Mouse (Mus musculus) fibroblast of lung, adult 2 months (primary cell): ENCODE measurements at regions not wholly inside any gene's neighbourhood (a gene's known extent, or its start where the extent isn't known, plus 50 kb on each side); places are given as distances from the start of the nearest gene placed in this dataset.
"Not testable (repeated sequence)": the region's sequence is repeated elsewhere in the genome, so short reads cannot be mapped to it uniquely, and the experiment has no call there.

Experiments
- DNase-seq: peaks from one replicate; pipeline ENCODE4 v3.0.0-alpha.2; 2011; ENCODE audit warnings: low read depth

- DNase-seq = no peak
Measured at GRCm38 (mm10) chr3:157371509-157371908, 162.5 kb upstream of the Zranb2 start.

- DNase-seq = no peak
Measured at GRCm38 (mm10) chr3:157373333-157373732, 160.6 kb upstream of the Zranb2 start.

DNA sequence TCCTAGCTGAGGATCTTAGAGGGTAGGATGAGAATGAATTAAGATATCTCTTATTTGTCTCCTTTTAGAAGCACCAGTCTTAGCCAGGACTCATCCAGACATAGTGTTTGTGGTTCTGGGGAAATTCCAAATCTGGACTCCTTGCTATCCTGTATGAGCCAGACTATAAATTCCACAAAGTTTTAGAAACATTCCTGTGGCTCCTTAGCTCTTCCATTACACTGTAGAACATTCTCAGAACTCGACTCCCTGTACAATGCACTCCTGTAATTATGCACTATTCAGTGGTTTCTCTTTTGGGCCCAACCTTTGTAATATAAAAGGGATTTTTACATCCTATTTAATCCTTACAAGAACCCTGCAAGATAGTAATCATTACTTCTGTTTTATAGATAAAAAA, 159.8 kb upstream of the Zranb2 start:
- no peak for DNase-seq

DNA sequence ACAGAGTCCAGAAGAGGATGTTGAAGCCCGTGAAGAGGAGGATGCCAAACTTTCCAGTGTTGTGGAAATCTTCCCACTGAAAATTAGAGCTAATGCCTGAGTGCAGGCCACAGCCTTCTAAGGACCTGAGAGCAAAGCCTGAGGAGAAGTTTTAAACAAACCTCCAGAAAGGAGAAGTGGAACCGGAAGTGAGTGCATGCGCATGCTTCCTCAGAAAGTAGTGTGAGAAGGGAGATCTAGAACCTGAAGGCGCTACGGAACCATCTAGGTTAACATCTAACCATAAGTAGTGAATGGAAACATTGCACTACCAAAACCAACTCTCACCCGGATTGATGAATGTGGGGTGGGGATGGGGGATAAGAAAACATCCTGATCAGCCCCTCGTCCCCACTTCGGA, 156.4 kb upstream of the Zranb2 start:
- DNase-seq = no peak

DNA sequence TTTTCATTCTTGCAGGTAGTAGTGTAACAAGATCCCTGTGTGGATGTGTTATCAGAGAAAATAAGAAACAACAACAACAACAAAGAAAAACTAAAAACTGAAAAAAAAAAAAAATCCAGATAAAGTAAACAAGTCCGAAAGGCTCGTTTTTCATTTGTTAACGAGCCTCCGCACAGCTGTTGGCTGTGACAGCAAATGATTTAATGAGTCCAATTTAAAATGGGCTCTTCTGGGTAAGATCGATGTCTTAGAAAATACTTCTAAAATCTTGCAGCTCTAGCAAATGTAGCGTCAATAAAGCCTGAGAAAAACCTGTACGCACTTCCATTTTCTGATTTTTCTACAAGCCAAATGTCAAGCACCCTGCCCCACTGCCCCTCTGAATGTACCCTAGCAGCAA, 155.8 kb upstream of the Zranb2 start:
- no peak for DNase-seq

GRCm38 (mm10) chr3:157391835-157392234, 142.1 kb upstream of the Zranb2 start:
- no peak for DNase-seq

GRCm38 (mm10) chr3:157393903-157394302, 140.1 kb upstream of the Zranb2 start:
- DNase-seq = no peak

GRCm38 (mm10) chr3:157399909-157400308, 134.1 kb upstream of the Zranb2 start:
- DNase-seq = no peak

GRCm38 (mm10) chr3:157404054-157404453, 129.9 kb upstream of the Zranb2 start:
- DNase-seq = no peak

DNA sequence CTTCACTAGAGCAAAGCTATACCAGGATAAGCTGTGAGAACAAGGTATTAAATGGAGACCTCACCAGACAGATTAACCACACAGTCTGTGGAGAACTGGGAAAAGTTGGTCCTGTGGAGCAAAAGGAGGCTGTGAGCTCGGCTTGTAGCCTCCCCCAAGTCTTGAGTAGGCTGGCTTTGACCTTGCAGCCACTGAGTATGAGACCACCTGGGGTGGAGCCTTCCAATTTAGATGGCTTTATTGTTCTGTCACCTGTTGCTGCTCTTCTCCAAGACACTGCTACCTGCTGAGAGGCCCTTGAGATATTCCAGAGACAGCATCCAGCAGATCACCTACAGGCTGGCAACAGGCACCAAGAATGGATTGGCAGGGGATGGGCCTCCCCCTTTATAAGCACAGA, 110.5 kb upstream of the Zranb2 start:
- DNase-seq = not testable (repeated sequence)

DNA sequence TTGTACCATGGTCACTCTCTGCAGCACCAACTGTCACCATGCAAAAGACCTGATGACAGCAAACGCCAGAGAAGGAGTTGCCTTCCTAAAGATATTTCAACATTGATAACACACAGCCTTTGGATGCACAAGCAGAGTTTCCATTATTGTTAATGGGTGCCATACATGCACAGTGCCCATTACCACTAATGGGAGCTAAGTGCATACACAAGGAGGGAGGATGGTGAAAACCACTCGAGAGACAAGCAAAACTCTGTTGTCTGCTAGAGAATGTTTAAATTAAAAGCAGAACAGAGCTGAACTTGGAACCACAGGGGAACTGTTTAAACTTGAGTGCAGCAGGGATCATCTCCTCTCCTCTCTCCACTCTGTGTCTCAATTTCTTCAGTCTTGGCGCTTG, 107.2 kb upstream of the Zranb2 start:
- no peak for DNase-seq

GRCm38 (mm10) chr3:157449794-157450193, 84.2 kb upstream of the Zranb2 start:
- peak; percentile 8 for DNase-seq

DNA sequence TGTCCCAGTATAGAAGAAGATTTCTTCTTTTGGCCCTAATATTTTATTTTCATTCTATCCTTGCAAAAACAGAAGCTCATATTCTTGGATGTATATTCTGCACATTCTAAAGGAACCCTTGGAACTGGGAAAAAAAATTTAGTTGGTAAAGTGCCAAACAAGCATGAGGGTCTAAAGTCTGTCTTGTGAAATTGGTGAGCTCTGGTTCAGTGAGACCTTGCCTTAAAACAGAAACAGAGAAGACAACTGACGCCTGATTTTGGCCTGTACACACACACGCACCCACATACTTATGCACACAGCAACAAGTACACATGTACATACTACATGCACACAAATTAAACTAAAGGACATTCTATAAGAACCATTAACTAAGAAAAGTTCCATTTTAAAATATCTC, 62.4 kb upstream of the Zranb2 start:
- DNase-seq = no peak

DNA sequence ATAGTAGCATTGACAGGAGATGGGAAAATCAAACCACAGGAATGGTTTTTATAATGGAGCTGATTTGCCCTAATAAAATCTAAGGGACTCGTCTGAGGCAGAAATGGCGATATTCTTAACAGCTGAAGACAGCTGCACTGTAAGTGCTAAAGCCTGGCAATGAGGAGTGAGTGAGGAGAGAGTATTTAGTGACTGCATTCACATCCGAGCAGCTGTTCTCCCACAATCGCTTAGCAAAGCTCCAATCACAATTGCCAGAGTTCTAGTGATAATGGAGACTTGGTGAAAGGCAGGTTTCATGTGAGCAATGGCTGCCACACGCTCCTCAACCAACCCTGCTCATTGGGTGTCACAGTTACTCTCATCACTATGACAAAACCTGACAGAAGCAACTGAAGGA, 61.3 kb upstream of the Zranb2 start:
- no peak for DNase-seq

DNA sequence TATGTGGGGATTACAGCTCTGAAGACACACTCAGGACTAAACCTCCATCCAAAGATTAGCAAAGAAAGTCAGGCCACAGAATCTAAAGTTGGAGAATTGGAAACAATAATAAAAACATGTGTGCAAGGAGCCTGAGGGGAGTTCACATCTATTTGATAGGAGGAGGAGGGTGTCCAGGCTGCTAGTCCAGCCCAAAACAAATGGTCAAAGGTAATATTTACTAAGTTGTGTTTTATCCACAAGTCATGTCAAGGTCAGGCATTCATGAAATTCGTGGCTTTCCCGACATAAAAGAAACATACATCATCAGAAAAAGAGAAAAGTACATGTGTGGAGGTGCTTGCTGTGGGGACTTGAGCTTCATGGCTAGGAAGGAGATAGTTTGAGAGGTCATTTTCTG, 56.2 kb upstream of the Zranb2 start:
- DNase-seq = no peak
